In the genomic region with DNA sequence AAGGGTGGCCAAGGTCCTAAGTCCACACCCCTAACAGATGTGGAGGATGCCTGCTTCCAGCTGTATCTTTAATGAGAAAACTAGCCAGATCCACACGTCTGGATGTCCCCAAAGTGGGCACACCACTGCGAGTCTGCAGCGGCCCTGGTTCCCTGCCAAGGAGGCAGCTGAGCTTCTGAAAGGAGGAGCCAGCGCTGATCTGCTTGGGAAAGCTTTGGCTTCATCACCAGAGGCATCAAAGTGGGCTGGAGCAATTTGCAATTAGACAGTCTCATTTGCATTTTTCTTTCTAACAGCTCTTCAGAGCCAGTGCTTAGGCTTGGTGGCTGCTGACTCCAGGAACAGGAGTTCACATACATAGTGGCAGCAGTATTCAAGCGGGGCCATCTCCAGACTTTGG, we compare ENCODE assay signal across 9 mouse cellular contexts. TPM values are rescaled to one million over a fixed set of nuclear protein-coding genes. Genes with fewer than 3 reads are reported as not detected.
A peak's percentile ranks its signal among the peaks of the same experiment; 100 is the strongest.
DNase-seq lines count a peak whose midpoint lies in the region; ATAC-seq lines count a peak whose summit lies in the region.
"Had no signal": no experiment of that assay in that cellular context is flagged by ENCODE, and none has a peak within 500 bp of the region (broad histone marks: within the 10 kb centered on the region; RNA-seq: fewer than 3 reads in every experiment).

No protein-coding gene starts in this region.

- intact Hi-C loops in left cerebral cortex, postnatal 10 days (cut with DNase I): no loop called here

- H3K9ac ChIP-seq in midbrain, embryonic 14.5 days (replicated peaks; ENCODE audit: low read length): no peak overlapping the region
- no peak overlapping the region for H3K9ac ChIP-seq in midbrain, embryonic 11.5 days (ENCODE audit: low read length)

- peak; percentile 34 to 78 for DNase-seq in cerebellum, postnatal 4 days (ENCODE audit: low spot score in 2 of 2)
- no peak for DNase-seq in cerebellum, adult 11-12 months
- peak; percentile 84 for DNase-seq in midbrain, embryonic 14.5 days
- DNase-seq in midbrain, embryonic 11.5 days (ENCODE audit: low spot score, missing footprints): no peak
- DNase-seq in left cerebral cortex, postnatal 10 days (ENCODE audit: extremely low spot score in 1 of 2, low spot score in 2 of 2): peak; percentile 77 to 82
- DNase-seq in spleen, adult 18-20 months: no peak
- no peak for DNase-seq in adrenal gland, postnatal 10 days

- H3K27me3 ChIP-seq in midbrain, embryonic 14.5 days (ENCODE audit: control insufficient read depth, insufficient read depth, low read length): no peaks in the 10 kb centered on the region
- H3K27me3 ChIP-seq in midbrain, embryonic 11.5 days (ENCODE audit: control insufficient read depth, insufficient read depth, low read length): no peaks in the 10 kb centered on the region

- no peak overlapping the region for H3K4me3 ChIP-seq in midbrain, embryonic 14.5 days (replicated peaks; ENCODE audit: low read depth, low read length)
- no peak overlapping the region for H3K4me3 ChIP-seq in midbrain, embryonic 11.5 days (ENCODE audit: low read depth, low read length)

- no peak overlapping the region for H3K27ac ChIP-seq in midbrain, embryonic 14.5 days (replicated peaks; ENCODE audit: low read depth, low read length)
- H3K27ac ChIP-seq in midbrain, embryonic 11.5 days (ENCODE audit: low read depth, low read length): no peak overlapping the region
- H3K27ac ChIP-seq: macrophage had no signal

- no peaks in the 10 kb centered on the region for H3K9me3 ChIP-seq in midbrain, embryonic 14.5 days (ENCODE audit: control insufficient read depth, low read length)
- no peaks in the 10 kb centered on the region for H3K9me3 ChIP-seq in midbrain, embryonic 11.5 days (ENCODE audit: control insufficient read depth, low read length)

- H3K36me3 ChIP-seq in midbrain, embryonic 14.5 days (ENCODE audit: control insufficient read depth, insufficient read depth, low read length): no peaks in the 10 kb centered on the region
- no peaks in the 10 kb centered on the region for H3K36me3 ChIP-seq in midbrain, embryonic 11.5 days (ENCODE audit: control insufficient read depth, insufficient read depth, low read length)

- H3K4me1 ChIP-seq in midbrain, embryonic 14.5 days (ENCODE audit: control insufficient read depth, insufficient read depth, low read length): peaks cover 3% of the 10 kb centered on the region; the same call in 1 of the 2 replicates
- H3K4me1 ChIP-seq in midbrain, embryonic 11.5 days (ENCODE audit: control insufficient read depth, insufficient read depth, low read length): no peaks in the 10 kb centered on the region

- ATAC-seq in midbrain, embryonic 14.5 days (ENCODE audit: low FRiP score, low TSS enrichment): no peak
- no peak for ATAC-seq in midbrain, embryonic 11.5 days (ENCODE audit: low FRiP score)
- no peak for ATAC-seq in megakaryocyte progenitor cell, adult 5-6 weeks (replicated peaks; ENCODE audit: poor library complexity)

- H3K4me2 ChIP-seq in midbrain, embryonic 14.5 days (ENCODE audit: low read length): no peak overlapping the region
- H3K4me2 ChIP-seq in midbrain, embryonic 11.5 days: no peak overlapping the region

- 44% methylated on average over 5 of the region's 5 CpGs for WGBS in midbrain, embryonic 14.5 days
- 64% methylated on average over 5 of the region's 5 CpGs for WGBS in midbrain, embryonic 11.5 days

RNA-seq across cellular contexts. Expression of a gene that starts 37.3 kb away (rescaled TPM):
- polyA plus RNA-seq in midbrain, embryonic 14.5 days (2014; fragmentation: Nextera tagmentation; extraction: Ambion mirVana): 3.8 and 5.4 TPM in 2 replicates
- polyA plus RNA-seq in midbrain, embryonic 11.5 days (2014; fragmentation: Nextera tagmentation; extraction: Ambion mirVana): 0.94 and 1.6 TPM in 2 replicates
- total RNA-seq in left cerebral cortex, postnatal 10 days (2021): 10 to 100 TPM; 63.5 to 70.6 TPM
- total RNA-seq in megakaryocyte progenitor cell, adult 5-6 weeks (2015): 0.35 TPM in 1 of 2 replicates, not detected in the other
- total RNA-seq in megakaryocyte progenitor cell, adult 5-6 weeks (2017): 0.30 TPM in 1 of 2 replicates, not detected in the other
- 1 to 10 TPM; 6.0 to 8.7 TPM for total RNA-seq in adrenal gland, postnatal 10 days (2021)
- polyA plus RNA-seq: macrophage had no signal

Comparison
In these comparisons a context has a peak if more than half of its experiments do, and no peak if none do; other contexts are left out.
1. DNase-seq: peak in cerebellum, postnatal 4 days (2 of 2), midbrain, embryonic 14.5 days (single experiment) and left cerebral cortex, postnatal 10 days (2 of 2); none in cerebellum, adult 11-12 months (single experiment), midbrain, embryonic 11.5 days (single experiment), spleen, adult 18-20 months (0 of 2) and adrenal gland, postnatal 10 days (single experiment).
2. RNA of a gene that starts 37.3 kb away (total RNA-seq): 63.5 to 70.6 TPM in left cerebral cortex, postnatal 10 days; 6.0 to 8.7 TPM in adrenal gland, postnatal 10 days and 0.30 to 0.35 TPM in megakaryocyte progenitor cell, adult 5-6 weeks; every median in the first group is over 4 times any median in the second.